Mouse (Mus musculus): ENCODE data around the gene Dhx40.

Dhx40 gene

GRCm38 (mm10) chr11:86807505-86807989 lies at the start of gene Dhx40:
Gene Dhx40, minus strand, starts transcription at chr11:86807746.
- in situ Hi-C loops (cut with MboI; ENCODE audit: low pct_unique_long_range_greater_than_20kb in 1 of 2, low sequenced_read_pairs in 2 of 2, unreplicated experiment in 1 of 2): no loop called here

DNA sequence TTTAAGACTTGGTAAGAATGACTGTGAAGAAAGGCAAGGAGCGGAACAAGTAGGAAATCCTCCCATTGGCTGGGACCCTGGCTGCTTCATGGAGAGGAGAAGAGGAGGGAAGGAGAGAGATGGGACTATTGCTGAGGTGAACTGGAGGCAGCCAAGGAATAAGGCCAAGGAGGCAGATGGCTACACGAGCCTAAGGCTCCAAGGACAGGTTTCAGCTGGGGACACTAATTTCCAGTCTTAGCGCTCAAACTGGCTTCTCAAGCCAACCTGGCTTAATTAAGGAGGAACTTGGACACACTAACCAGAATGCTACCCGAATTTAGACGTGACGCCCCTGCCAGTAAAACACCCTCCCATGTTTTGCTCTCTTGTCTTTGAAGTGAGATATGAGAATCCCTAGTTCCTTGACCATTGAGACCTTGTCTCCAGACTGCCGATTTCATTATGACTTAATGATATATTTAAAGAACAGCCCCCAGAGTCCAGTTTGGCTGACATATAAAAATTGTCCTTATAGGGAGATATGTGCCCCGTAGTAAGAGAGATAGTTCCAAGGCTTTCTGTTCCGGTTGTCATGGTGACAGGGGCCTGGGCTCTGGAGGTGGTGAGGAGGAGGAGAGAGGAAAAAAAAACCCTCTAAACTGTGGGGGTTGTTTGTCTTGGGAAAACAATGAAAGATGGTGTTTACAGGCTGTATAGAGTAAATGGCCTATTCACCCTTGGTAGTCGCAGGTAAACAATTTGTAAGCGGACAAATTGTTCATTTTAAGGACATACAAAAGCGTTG lies 48.3 kb upstream of the Dhx40 start:
- in situ Hi-C loops (cut with MboI; ENCODE audit: low pct_unique_long_range_greater_than_20kb in 1 of 2, low sequenced_read_pairs in 2 of 2, unreplicated experiment in 1 of 2): no loop called here

DNA sequence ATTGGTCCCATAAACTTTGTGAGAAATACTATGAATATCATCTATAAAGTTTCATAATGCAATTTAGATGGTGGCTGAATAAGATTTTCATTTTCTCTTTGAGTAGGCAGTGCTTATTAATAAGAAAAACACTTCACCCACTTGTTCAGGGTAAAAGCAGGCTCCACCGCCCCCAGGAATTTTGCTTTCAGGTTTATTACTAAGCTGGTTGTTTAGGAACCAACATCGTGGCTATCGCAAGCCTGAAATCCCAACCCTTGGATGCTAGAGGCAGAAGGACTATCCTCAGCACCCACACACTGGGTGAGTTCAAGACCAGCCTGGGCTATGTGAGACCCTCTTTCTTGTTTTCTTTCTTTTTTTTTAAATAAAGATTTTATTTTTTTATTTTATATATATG lies 45.5 kb upstream of the Dhx40 start:
- in situ Hi-C loops (cut with MboI; ENCODE audit: low pct_unique_long_range_greater_than_20kb in 1 of 2, low sequenced_read_pairs in 2 of 2, unreplicated experiment in 1 of 2): no loop called here

DNA sequence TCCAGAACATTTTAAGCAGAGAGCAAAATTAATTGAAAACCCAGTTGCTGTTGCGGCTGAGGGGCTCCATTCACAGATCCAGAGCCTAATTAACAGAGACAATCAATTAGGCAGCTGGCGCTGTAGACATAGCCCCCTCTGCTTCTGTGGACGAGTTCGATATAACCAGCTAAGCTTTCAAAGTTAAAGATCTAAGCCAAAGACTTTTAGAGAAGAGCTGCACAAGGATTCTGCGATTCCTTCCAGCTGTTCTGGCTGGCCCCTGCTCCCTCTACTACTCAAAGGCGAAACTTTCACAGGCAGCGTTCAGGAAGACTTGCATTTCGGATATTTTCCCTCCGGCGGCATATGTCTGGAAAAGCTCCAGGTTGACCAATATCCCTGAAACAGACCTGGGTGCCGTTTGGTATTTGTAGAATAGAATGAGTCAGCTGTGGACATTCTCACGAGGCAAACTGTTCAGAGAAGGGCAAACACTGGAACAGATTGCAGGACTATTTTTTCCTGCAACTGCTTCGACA lies 45.0 kb upstream of the Dhx40 start:
- in situ Hi-C loops (cut with MboI; ENCODE audit: low pct_unique_long_range_greater_than_20kb in 1 of 2, low sequenced_read_pairs in 2 of 2, unreplicated experiment in 1 of 2): no loop called here

DNA sequence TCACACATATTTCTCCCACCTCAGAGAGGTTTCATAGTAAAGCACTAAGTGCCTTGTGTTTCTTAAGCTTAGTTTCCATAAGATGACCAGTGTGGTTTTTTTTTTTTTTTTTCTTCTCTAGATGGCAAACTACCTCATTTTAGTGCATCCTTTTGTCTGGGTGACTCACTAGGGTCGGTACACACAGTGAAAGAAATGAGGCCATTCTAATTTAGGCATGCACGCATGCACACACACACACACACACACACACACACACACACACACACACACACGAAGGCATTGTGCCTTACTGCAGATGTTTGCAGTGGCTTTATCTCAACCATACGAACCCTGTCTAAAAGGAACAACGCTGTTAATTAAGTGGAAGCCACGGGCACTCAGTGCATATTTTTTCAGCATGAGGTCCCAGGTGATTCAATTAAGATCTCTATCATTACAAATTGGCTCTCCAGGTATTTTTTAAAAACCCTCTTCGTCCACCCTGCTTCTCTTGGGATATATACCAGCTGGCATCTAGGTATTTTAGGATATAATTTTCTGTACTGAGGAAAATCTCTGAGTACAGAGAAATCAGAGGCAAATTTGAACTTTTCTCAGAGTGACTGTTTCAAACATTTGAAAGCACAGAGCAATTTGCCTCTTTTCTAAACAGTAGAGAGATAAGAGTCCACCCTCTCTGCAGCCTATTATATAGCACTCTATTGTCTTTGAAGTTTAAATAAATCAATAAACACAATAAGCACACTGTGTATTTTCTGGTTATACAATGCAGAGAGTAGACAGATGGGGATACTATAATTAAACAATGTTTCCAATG lies 44.4 kb upstream of the Dhx40 start:
- in situ Hi-C loops (cut with MboI; ENCODE audit: low pct_unique_long_range_greater_than_20kb in 1 of 2, low sequenced_read_pairs in 2 of 2, unreplicated experiment in 1 of 2): no loop called here

DNA sequence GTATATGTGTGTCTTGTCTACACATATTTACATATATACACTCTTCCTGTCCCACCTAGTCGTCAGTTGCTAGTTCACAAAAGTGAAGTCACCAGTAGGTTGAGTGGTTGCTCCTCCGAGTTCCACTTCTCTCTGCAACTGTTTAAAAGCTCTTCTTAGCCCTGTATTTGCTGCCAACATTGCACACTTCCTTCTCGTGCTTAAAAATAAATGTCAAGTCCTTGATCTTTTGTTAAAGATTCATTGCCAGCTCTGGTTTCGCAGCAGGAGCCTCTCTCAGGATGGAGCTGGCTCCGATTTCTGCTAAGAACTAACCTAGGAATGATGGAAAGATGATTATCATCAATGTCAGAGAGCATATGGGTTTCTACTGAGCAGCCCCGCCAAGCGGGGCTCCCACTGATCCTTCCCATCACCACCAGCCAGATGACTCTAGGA lies 43.7 kb upstream of the Dhx40 start:
- in situ Hi-C loops (cut with MboI; ENCODE audit: low pct_unique_long_range_greater_than_20kb in 1 of 2, low sequenced_read_pairs in 2 of 2, unreplicated experiment in 1 of 2): no loop called here

DNA sequence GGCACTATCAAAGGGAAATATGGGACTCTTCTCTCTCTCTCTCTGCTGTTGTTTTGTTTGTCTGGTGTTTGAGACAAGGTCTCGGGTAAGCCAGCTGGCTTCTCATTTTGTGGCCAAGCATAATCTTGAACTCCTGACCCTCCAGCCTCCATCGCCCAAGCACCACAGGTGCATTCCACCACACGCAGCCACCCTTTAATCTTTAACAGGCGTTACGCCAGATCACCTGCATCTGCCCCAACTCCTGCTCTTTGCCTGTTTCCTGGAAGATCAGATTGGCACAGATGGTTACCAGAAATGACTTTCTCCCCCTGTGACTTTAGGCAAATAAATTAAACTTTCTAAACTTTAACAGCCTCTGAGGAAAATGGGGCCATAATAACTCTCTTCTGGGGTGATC lies 36.3 kb upstream of the Dhx40 start:
- in situ Hi-C loops (cut with MboI; ENCODE audit: low pct_unique_long_range_greater_than_20kb in 1 of 2, low sequenced_read_pairs in 2 of 2, unreplicated experiment in 1 of 2): no loop called here

- in situ Hi-C loops (cut with MboI; ENCODE audit: low pct_unique_long_range_greater_than_20kb in 1 of 2, low sequenced_read_pairs in 2 of 2, unreplicated experiment in 1 of 2): no loop called here
These were observed 33.7 kb upstream of the Dhx40 start for GRCm38 (mm10) chr11:86841261-86841660.

GRCm38 (mm10) chr11:86840511-86841154 lies 33.1 kb upstream of the Dhx40 start:
- in situ Hi-C loops (cut with MboI; ENCODE audit: low pct_unique_long_range_greater_than_20kb in 1 of 2, low sequenced_read_pairs in 2 of 2, unreplicated experiment in 1 of 2): no loop called here

DNA sequence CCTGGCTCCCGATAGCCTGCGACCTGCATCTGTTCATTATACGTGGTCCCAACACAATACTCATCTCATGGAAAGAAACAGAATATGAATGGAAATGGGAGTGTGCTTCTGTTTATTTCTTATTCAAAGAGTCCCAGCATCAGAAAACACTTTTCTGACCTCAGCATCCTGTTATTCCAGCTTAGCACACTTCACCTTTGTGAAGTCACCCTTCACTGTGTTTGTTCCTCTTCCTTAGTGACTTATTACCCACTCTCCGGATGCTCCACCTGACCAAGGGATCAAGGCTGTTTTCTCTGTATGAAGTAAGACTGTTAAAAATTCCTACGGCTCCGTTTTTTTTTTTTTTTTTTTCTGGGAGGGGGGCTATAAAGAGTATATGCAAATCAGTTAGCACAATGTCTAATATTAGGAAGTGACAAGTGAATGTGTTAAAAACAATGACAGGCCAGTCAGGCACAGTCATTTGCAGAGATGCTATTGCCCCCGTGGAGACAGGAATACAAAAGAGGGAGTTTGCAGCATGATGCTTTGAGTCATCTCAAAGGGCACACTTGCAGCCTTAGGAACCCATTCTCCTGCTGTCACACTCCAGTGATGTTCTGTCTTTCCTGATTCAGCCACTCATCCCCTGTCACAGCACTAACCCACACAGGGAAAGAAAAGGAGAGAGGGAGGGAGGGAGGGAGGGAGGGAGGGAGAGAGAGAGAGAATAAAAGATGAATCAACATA lies 32.3 kb upstream of the Dhx40 start:
- in situ Hi-C loops (cut with MboI; ENCODE audit: low pct_unique_long_range_greater_than_20kb in 1 of 2, low sequenced_read_pairs in 2 of 2, unreplicated experiment in 1 of 2): no loop called here

DNA sequence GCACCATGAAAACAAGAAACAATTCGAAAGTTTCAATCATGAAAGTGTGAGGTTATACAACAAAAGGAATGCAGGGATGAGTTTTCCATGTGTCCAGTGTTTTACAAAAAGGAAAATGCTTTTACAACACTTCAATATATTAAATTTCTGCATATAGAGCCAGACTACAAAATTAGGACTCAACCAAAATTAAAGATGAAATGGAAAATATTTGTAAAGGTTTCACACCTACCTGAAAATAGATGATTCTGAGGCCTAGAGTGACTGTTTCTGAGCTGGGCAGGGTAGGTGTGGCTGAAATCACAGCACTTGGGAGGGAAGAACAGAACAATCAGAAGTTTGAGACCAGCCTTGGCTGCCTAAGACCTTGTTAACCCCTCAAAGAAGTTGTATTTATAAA lies 31.2 kb upstream of the Dhx40 start:
- in situ Hi-C loops (cut with MboI; ENCODE audit: low pct_unique_long_range_greater_than_20kb in 1 of 2, low sequenced_read_pairs in 2 of 2, unreplicated experiment in 1 of 2): no loop called here

GRCm38 (mm10) chr11:86836366-86836765 lies 28.8 kb upstream of the Dhx40 start:
- in situ Hi-C loops (cut with MboI; ENCODE audit: low pct_unique_long_range_greater_than_20kb in 1 of 2, low sequenced_read_pairs in 2 of 2, unreplicated experiment in 1 of 2): no loop called here

DNA sequence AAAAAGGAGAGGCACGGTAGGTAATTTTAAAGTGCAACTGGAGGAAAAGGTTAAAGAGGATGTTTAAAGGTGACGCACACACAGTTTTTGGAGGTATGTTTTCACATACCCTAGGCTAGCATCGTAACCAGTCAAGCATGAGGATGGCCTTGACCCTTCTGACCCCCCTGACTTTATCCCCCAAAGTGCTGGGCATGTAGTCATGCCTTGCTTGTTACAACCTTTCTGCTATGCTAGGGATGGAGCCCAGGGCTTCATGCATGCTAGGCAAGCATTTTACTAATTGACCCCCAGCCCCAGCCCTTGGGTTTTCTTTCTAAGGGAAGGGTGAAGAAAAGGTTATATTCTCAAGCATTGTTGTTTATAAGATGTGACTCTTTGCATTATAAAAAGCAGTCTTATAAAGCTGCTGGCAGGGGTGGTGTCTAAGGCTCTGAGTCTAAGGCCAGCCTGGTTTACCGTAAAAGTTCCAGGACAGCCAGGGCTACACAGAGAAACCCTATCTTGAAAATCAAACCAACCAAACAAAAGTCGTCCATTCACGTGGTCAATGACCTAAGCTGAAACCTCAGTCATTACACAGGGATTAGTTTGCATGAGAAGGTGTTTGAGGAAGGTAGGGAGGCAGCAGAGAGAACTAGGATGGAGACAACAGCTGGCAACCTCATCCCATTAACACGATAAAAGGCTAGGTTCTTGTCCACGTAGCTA lies 27.2 kb upstream of the Dhx40 start:
- in situ Hi-C loops (cut with MboI; ENCODE audit: low pct_unique_long_range_greater_than_20kb in 1 of 2, low sequenced_read_pairs in 2 of 2, unreplicated experiment in 1 of 2): no loop called here

- in situ Hi-C loops (cut with MboI; ENCODE audit: low pct_unique_long_range_greater_than_20kb in 1 of 2, low sequenced_read_pairs in 2 of 2, unreplicated experiment in 1 of 2): no loop called here
These were observed 26.5 kb upstream of the Dhx40 start for GRCm38 (mm10) chr11:86834050-86834449.

GRCm38 (mm10) chr11:86833153-86833552 lies 25.6 kb upstream of the Dhx40 start:
- in situ Hi-C loops (cut with MboI; ENCODE audit: low pct_unique_long_range_greater_than_20kb in 1 of 2, low sequenced_read_pairs in 2 of 2, unreplicated experiment in 1 of 2): no loop called here

GRCm38 (mm10) chr11:86828396-86828795 lies 20.9 kb upstream of the Dhx40 start:
- in situ Hi-C loops (cut with MboI; ENCODE audit: low pct_unique_long_range_greater_than_20kb in 1 of 2, low sequenced_read_pairs in 2 of 2, unreplicated experiment in 1 of 2): no loop called here

GRCm38 (mm10) chr11:86827476-86828245 lies 20.1 kb upstream of the Dhx40 start:
- in situ Hi-C loops (cut with MboI; ENCODE audit: low pct_unique_long_range_greater_than_20kb in 1 of 2, low sequenced_read_pairs in 2 of 2, unreplicated experiment in 1 of 2): no loop called here

Measured in mouse embryonic stem cell (cell line).